Mouse (Mus musculus): Measurements from ENCODE around the gene Ccdc15. TPM values are rescaled to one million over a fixed set of nuclear protein-coding genes. Genes with fewer than 3 reads are reported as not detected.

Ccdc15 gene
- polyA plus RNA-seq (2016; fragmentation: Nextera tagmentation; extraction: Ambion mirVana) = 11.7 and 13.1 TPM in 2 replicates

- under 1% methylated on average over 41 of the region's 41 CpGs for WGBS
- peak within 1 kb of the TSS; percentile 92 for H3K27ac ChIP-seq (replicated peaks)
- peak; percentile 98 for DNase-seq (ENCODE audit: low spot score)
- H3K4me1 ChIP-seq = peaks cover 18% of the 10 kb centered on the region
- peak within 1 kb of the TSS; percentile 67 for H3K4me3 ChIP-seq
- H3K9me3 ChIP-seq (replicated peaks) = no peaks in the 10 kb centered on the region
- H3K27me3 ChIP-seq (ENCODE audit: low read depth, poor library complexity, severe bottlenecking) = no peaks in the 10 kb centered on the region
- H3K36me3 ChIP-seq = peaks cover 12% of the 10 kb centered on the region; the same call in 1 of the 2 replicates
These were observed at the start of gene Ccdc15 for GRCm38 (mm10) chr9:37347988-37348642. Ccdc15 (minus strand) TSS chr9:37348432.

- Histone ChIP-seq H3K4me1 (peaks cover 5% of the 10 kb centered on the region), H3K36me3 (no peaks in the 10 kb centered on the region), H3K4me3 (no peak overlapping the region), H3K27me3 (ENCODE audit: low read depth, poor library complexity, severe bottlenecking) (no peaks in the 10 kb centered on the region), H3K27ac (replicated peaks) (no peak overlapping the region), H3K9me3 (replicated peaks) (no peaks in the 10 kb centered on the region)
- 84% methylated on average over 8 of the region's 8 CpGs for WGBS
- DNase-seq (ENCODE audit: low spot score) = no peak
These were observed 45.4 kb upstream of the Ccdc15 start for GRCm38 (mm10) chr9:37393482-37394131.

- Histone ChIP-seq H3K4me1 (peaks cover 5% of the 10 kb centered on the region), H3K36me3 (no peaks in the 10 kb centered on the region), H3K27me3 (ENCODE audit: low read depth, poor library complexity, severe bottlenecking) (0 out of 2 replicates have a peak, but pooled peaks cover under 1% of the 10 kb centered on the region), H3K4me3 (no peak overlapping the region), H3K27ac (replicated peaks) (no peak overlapping the region), H3K9me3 (replicated peaks) (no peaks in the 10 kb centered on the region)
- no peak for DNase-seq (ENCODE audit: low spot score)
- 48% methylated on average over 2 of the region's 2 CpGs for WGBS
These were observed 43.8 kb upstream of the Ccdc15 start for GRCm38 (mm10) chr9:37392071-37392470.

GRCm38 (mm10) chr9:37390891-37391290 is 42.7 kb upstream of the Ccdc15 start:
- no peaks in the 10 kb centered on the region for H3K9me3 ChIP-seq (replicated peaks)
- DNase-seq (ENCODE audit: low spot score) = no peak
- WGBS = 73% methylated on average over 2 of the region's 2 CpGs
- H3K4me1 ChIP-seq = peaks cover 5% of the 10 kb centered on the region
- no peaks in the 10 kb centered on the region for H3K36me3 ChIP-seq
- no peak overlapping the region for H3K4me3 ChIP-seq
- H3K27ac ChIP-seq (replicated peaks) = no peak overlapping the region
- peaks cover 8% of the 10 kb centered on the region for H3K27me3 ChIP-seq (ENCODE audit: low read depth, poor library complexity, severe bottlenecking)

GRCm38 (mm10) chr9:37384284-37385182 is 36.3 kb upstream of the Ccdc15 start:
- Histone ChIP-seq H3K27ac (replicated peaks) (peak overlapping the region; percentile 87), H3K4me1 (peaks cover 11% of the 10 kb centered on the region), H3K4me3 (peak overlapping the region; percentile 56), H3K36me3 (no peaks in the 10 kb centered on the region), H3K9me3 (replicated peaks) (no peaks in the 10 kb centered on the region), H3K27me3 (ENCODE audit: low read depth, poor library complexity, severe bottlenecking) (peaks cover 47% of the 10 kb centered on the region)
- DNase-seq (ENCODE audit: low spot score) = peak; percentile 71
- 12% methylated on average over 54 of the region's 54 CpGs for WGBS

- no peak for DNase-seq (ENCODE audit: low spot score)
- H3K9me3 ChIP-seq (replicated peaks) = no peaks in the 10 kb centered on the region
- no peak overlapping the region for H3K27ac ChIP-seq (replicated peaks)
- WGBS = 88% methylated on average over 6 of the region's 6 CpGs
- H3K4me3 ChIP-seq = no peak overlapping the region
- peaks cover 47% of the 10 kb centered on the region for H3K27me3 ChIP-seq (ENCODE audit: low read depth, poor library complexity, severe bottlenecking)
- no peaks in the 10 kb centered on the region for H3K36me3 ChIP-seq
- H3K4me1 ChIP-seq = peaks cover 11% of the 10 kb centered on the region
These were observed 34.9 kb upstream of the Ccdc15 start for GRCm38 (mm10) chr9:37383161-37383560.

GRCm38 (mm10) chr9:37375718-37376117 is 27.5 kb upstream of the Ccdc15 start:
- Histone ChIP-seq H3K9me3 (replicated peaks) (no peaks in the 10 kb centered on the region), H3K4me3 (no peak overlapping the region), H3K27ac (replicated peaks) (no peak overlapping the region), H3K4me1 (no peaks in the 10 kb centered on the region), H3K27me3 (ENCODE audit: low read depth, poor library complexity, severe bottlenecking) (no peaks in the 10 kb centered on the region), H3K36me3 (no peaks in the 10 kb centered on the region)
- DNase-seq (ENCODE audit: low spot score) = no peak
- 88% methylated on average over 5 of the region's 5 CpGs for WGBS

- DNase-seq (ENCODE audit: low spot score) = no peak
These were observed 23.1 kb upstream of the Ccdc15 start for GRCm38 (mm10) chr9:37371232-37371801.

GRCm38 (mm10) chr9:37368860-37369259 is 20.6 kb upstream of the Ccdc15 start:
- no peak overlapping the region for H3K27ac ChIP-seq (replicated peaks)
- no peak overlapping the region for H3K4me3 ChIP-seq
- H3K4me1 ChIP-seq = peaks cover 7% of the 10 kb centered on the region; the same call in 1 of the 2 replicates
- 79% methylated on average over 8 of the region's 8 CpGs for WGBS
- no peaks in the 10 kb centered on the region for H3K27me3 ChIP-seq (ENCODE audit: low read depth, poor library complexity, severe bottlenecking)
- no peaks in the 10 kb centered on the region for H3K36me3 ChIP-seq
- DNase-seq (ENCODE audit: low spot score) = no peak
- no peaks in the 10 kb centered on the region for H3K9me3 ChIP-seq (replicated peaks)

More at GRCm38 (mm10) chr9:37371232-37371801, 23.1 kb upstream of the Ccdc15 start:
- H3K9me3 ChIP-seq (replicated peaks) = no peaks in the 10 kb centered on the region
- no peaks in the 10 kb centered on the region for H3K27me3 ChIP-seq (ENCODE audit: low read depth, poor library complexity, severe bottlenecking)
- H3K4me1 ChIP-seq = no peaks in the 10 kb centered on the region
- H3K27ac ChIP-seq (replicated peaks) = no peak overlapping the region
- WGBS = 89% methylated on average over 7 of the region's 7 CpGs
- no peak overlapping the region for H3K4me3 ChIP-seq
- H3K36me3 ChIP-seq = no peaks in the 10 kb centered on the region

- H3K36me3 ChIP-seq = no peaks in the 10 kb centered on the region
- 87% methylated on average over 11 of the region's 11 CpGs for WGBS
- no peak overlapping the region for H3K4me3 ChIP-seq
- no peaks in the 10 kb centered on the region for H3K27me3 ChIP-seq (ENCODE audit: low read depth, poor library complexity, severe bottlenecking)
- DNase-seq (ENCODE audit: low spot score) = no peak
- peaks cover 11% of the 10 kb centered on the region for H3K4me1 ChIP-seq
- H3K27ac ChIP-seq (replicated peaks) = no peak overlapping the region
- H3K9me3 ChIP-seq (replicated peaks) = no peaks in the 10 kb centered on the region
These were observed 20.0 kb upstream of the Ccdc15 start for GRCm38 (mm10) chr9:37368081-37368830.

GRCm38 (mm10) chr9:37367301-37368080 is 19.3 kb upstream of the Ccdc15 start, which contains the start of gene Hepacam:
Hepacam (plus strand) TSS chr9:37367351.
- no peaks in the 10 kb centered on the region for H3K36me3 ChIP-seq
- WGBS = 85% methylated on average over 17 of the region's 17 CpGs
- no peaks in the 10 kb centered on the region for H3K9me3 ChIP-seq (replicated peaks)
- H3K27ac ChIP-seq (replicated peaks) = no peak within 1 kb of the TSS; the same call in 1 of the 2 replicates
- no peak within 1 kb of the TSS for H3K4me3 ChIP-seq
- H3K4me1 ChIP-seq = peaks cover 11% of the 10 kb centered on the region
- DNase-seq (ENCODE audit: low spot score) = no peak
- H3K27me3 ChIP-seq (ENCODE audit: low read depth, poor library complexity, severe bottlenecking) = no peaks in the 10 kb centered on the region
